In the genomic region with DNA sequence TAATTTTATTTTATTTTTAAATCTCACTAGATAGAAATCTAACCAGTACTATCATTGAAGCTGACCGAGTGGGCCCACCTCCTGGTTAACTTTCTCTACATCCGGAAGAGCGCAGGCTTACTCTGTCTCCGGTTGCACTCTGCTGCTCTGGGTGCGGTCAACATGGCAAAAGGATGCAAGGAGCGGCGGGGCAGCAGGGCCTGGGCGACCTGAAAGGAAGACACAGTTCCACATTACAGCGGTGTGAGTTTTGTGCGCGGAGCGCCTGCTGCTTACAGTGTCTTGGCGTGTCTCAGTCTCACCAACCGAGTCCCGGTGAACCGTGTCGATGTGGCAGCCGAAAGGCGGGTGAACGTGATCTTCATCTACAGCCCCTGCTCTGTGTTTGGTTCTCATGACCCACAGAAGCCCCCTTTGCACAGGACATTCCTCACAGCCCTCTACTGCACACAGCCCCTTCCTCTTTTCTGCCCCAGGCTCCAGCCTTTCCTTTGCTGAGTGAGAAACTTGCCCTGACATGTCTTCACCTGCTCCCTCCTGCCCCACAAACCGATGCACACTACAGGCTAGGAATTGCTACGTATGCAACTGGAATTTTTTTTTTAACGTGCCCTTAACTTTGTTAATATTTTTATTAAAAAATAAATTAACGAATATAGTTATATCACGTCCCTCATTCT, we compare ENCODE assay signal across 27 mouse cellular contexts. TPM values are rescaled to one million over a fixed set of nuclear protein-coding genes. Genes with fewer than 3 reads are reported as not detected.
DNase-seq lines count a peak whose midpoint lies in the region; ATAC-seq and TF ChIP-seq lines count a peak whose summit lies in the region.
"Had no signal": no experiment of that assay in that cellular context is flagged by ENCODE, and none has a peak within 500 bp of the region (broad histone marks: within the 10 kb centered on the region; RNA-seq: fewer than 3 reads in every experiment).

No protein-coding gene starts in this region.

- no peaks in the 10 kb centered on the region for H3K36me3 ChIP-seq in heart, embryonic 13.5 days
- H3K36me3 ChIP-seq in liver, embryonic 11.5 days (ENCODE audit: control insufficient read depth, insufficient read depth, low read length) = no peaks in the 10 kb centered on the region
- H3K36me3 ChIP-seq in liver, postnatal 0 days (replicated peaks; ENCODE audit: insufficient read depth, low read length) = no peaks in the 10 kb centered on the region
- no peaks in the 10 kb centered on the region for H3K36me3 ChIP-seq in ES-Bruce4 (ENCODE audit: control insufficient read depth, insufficient read depth, low read length, poor library complexity, severe bottlenecking)
- H3K36me3 ChIP-seq in hindbrain, postnatal 0 days (ENCODE audit: insufficient read depth, low read length) = no peaks in the 10 kb centered on the region
- H3K36me3 ChIP-seq: hindbrain, embryonic 10.5 days; neural tube, embryonic 13.5 days had no signal

- no peak for TF ChIP-seq EP300 in liver, postnatal 0 days (IDR thresholded peaks at IDR 0.05; ENCODE audit: low read depth)
- peak; percentile 59 for TF ChIP-seq EP300 in ES-Bruce4 (IDR thresholded peaks at IDR 0.05; ENCODE audit: insufficient read depth, low read depth, low read length)

- no peak for TF ChIP-seq CTCF in liver, postnatal 0 days (IDR thresholded peaks at IDR 0.05; ENCODE audit: low read depth)
- TF ChIP-seq CTCF in ES-Bruce4 (IDR thresholded peaks at IDR 0.05; ENCODE audit: low read depth, low read length) = no peak
- TF ChIP-seq CTCF in hindbrain, postnatal 0 days (IDR thresholded peaks at IDR 0.05; ENCODE audit: low read depth) = no peak

- H3K27ac ChIP-seq in heart, embryonic 13.5 days (replicated peaks) = no peak overlapping the region
- no peak overlapping the region for H3K27ac ChIP-seq in liver, embryonic 11.5 days (ENCODE audit: low read depth, low read length)
- no peak overlapping the region for H3K27ac ChIP-seq in liver, postnatal 0 days (ENCODE audit: low read depth)
- peak overlapping the region; percentile 66 for H3K27ac ChIP-seq in ES-Bruce4 (ENCODE audit: insufficient read depth, low read length)
- H3K27ac ChIP-seq in hindbrain, postnatal 0 days = no peak overlapping the region
- H3K27ac ChIP-seq: hindbrain, embryonic 10.5 days; layer of hippocampus, adult 2 months; neural tube, embryonic 13.5 days had no signal

- TF ChIP-seq POLR2A in ES-Bruce4 (IDR thresholded peaks at IDR 0.05; ENCODE audit: insufficient read depth, low read length) = peak; percentile 28

- H3K4me2 ChIP-seq in heart, embryonic 13.5 days = peak overlapping the region; percentile 15; the same call in 1 of the 2 replicates
- peak overlapping the region; percentile 27; the same call in 1 of the 2 replicates for H3K4me2 ChIP-seq in liver, embryonic 11.5 days
- H3K4me2 ChIP-seq in liver, postnatal 0 days (ENCODE audit: low read depth, low read length) = no peak overlapping the region
- no peak overlapping the region for H3K4me2 ChIP-seq in hindbrain, postnatal 0 days (ENCODE audit: low read depth, low read length)
- H3K4me2 ChIP-seq: neural tube, embryonic 13.5 days had no signal

- H3K4me3 ChIP-seq in heart, embryonic 13.5 days = no peak overlapping the region
- no peak overlapping the region for H3K4me3 ChIP-seq in liver, embryonic 11.5 days (ENCODE audit: low read depth, low read length)
- no peak overlapping the region for H3K4me3 ChIP-seq in liver, postnatal 0 days (ENCODE audit: low read depth, low read length)
- H3K4me3 ChIP-seq in ES-Bruce4 (ENCODE audit: low read depth, low read length) = peak overlapping the region; percentile 68
- H3K4me3 ChIP-seq in hindbrain, postnatal 0 days (ENCODE audit: low read length) = no peak overlapping the region
- H3K4me3 ChIP-seq: hindbrain, embryonic 10.5 days; layer of hippocampus, adult 2 months; neural tube, embryonic 13.5 days had no signal

- intact Hi-C loops in heart, postnatal 10 days (cut with DNase I) = no loop called here

- H3K4me1 ChIP-seq in heart, embryonic 13.5 days = no peaks in the 10 kb centered on the region
- no peaks in the 10 kb centered on the region for H3K4me1 ChIP-seq in liver, embryonic 11.5 days (replicated peaks; ENCODE audit: control insufficient read depth, insufficient read depth, low read length)
- peaks cover 2% of the 10 kb centered on the region; the same call in 1 of the 2 replicates for H3K4me1 ChIP-seq in liver, postnatal 0 days (ENCODE audit: insufficient read depth)
- peaks cover 3% of the 10 kb centered on the region for H3K4me1 ChIP-seq in ES-Bruce4 (ENCODE audit: control insufficient read depth, insufficient read depth, low read length)
- H3K4me1 ChIP-seq in hindbrain, postnatal 0 days (ENCODE audit: insufficient read depth, low read length) = no peaks in the 10 kb centered on the region

- no peaks in the 10 kb centered on the region for H3K9me3 ChIP-seq in heart, embryonic 13.5 days
- no peaks in the 10 kb centered on the region for H3K9me3 ChIP-seq in liver, embryonic 11.5 days (ENCODE audit: control insufficient read depth, low read length)
- no peaks in the 10 kb centered on the region for H3K9me3 ChIP-seq in liver, postnatal 0 days (ENCODE audit: low read length)
- no peaks in the 10 kb centered on the region for H3K9me3 ChIP-seq in ES-Bruce4 (replicated peaks; ENCODE audit: control insufficient read depth, insufficient read depth, low read length, poor library complexity, severe bottlenecking)
- H3K9me3 ChIP-seq in hindbrain, postnatal 0 days (ENCODE audit: low read length) = no peaks in the 10 kb centered on the region
- H3K9me3 ChIP-seq: hindbrain, embryonic 10.5 days; neural tube, embryonic 13.5 days had no signal

- H3K9ac ChIP-seq in heart, embryonic 13.5 days = no peak overlapping the region
- no peak overlapping the region for H3K9ac ChIP-seq in liver, embryonic 11.5 days (ENCODE audit: low read depth, low read length)
- H3K9ac ChIP-seq in liver, postnatal 0 days (replicated peaks) = no peak overlapping the region
- H3K9ac ChIP-seq in ES-Bruce4 (ENCODE audit: low read depth, poor library complexity, severe bottlenecking) = peak overlapping the region; percentile 54
- H3K9ac ChIP-seq in hindbrain, postnatal 0 days (replicated peaks; ENCODE audit: low read length) = no peak overlapping the region
- H3K9ac ChIP-seq: neural tube, embryonic 13.5 days had no signal

- no peak for ATAC-seq in heart, embryonic 13.5 days (ENCODE audit: extremely low read depth, insufficient number of reproducible peaks, low FRiP score, low TSS enrichment)
- ATAC-seq in liver, embryonic 11.5 days (replicated peaks; ENCODE audit: low FRiP score) = no peak
- ATAC-seq in liver, postnatal 0 days = no peak
- no peak for ATAC-seq in hindbrain, postnatal 0 days
- ATAC-seq: forebrain, embryonic 14.5 days had no signal

- no peaks in the 10 kb centered on the region for H3K27me3 ChIP-seq in heart, embryonic 13.5 days (replicated peaks)
- no peaks in the 10 kb centered on the region for H3K27me3 ChIP-seq in liver, embryonic 11.5 days (replicated peaks; ENCODE audit: control insufficient read depth, insufficient read depth, low read length)
- H3K27me3 ChIP-seq in liver, postnatal 0 days (ENCODE audit: insufficient read depth, low read length) = no peaks in the 10 kb centered on the region
- H3K27me3 ChIP-seq in ES-Bruce4 (ENCODE audit: control insufficient read depth, insufficient read depth, low read length, poor library complexity, severe bottlenecking) = no peaks in the 10 kb centered on the region
- H3K27me3 ChIP-seq in hindbrain, postnatal 0 days (ENCODE audit: insufficient read depth, low read length) = no peaks in the 10 kb centered on the region
- H3K27me3 ChIP-seq: neural tube, embryonic 13.5 days had no signal

- DNase-seq in heart, postnatal 10 days = no peak
- no peak for DNase-seq in liver, embryonic 11.5 days (ENCODE audit: low spot score)
- no peak for DNase-seq in liver, postnatal 0 days
- DNase-seq in MEL-GATA-1-ER (ENCODE audit: extremely low read depth, low read depth) = peak; percentile 26
- no peak for DNase-seq in cerebellum, adult 9-11 months
- DNase-seq in hindbrain, postnatal 0 days (ENCODE audit: low spot score) = no peak
- DNase-seq: B cell, adult 2 months; cerebellum, adult 18-20 months; cerebellum, postnatal 36 days; gastrocnemius, postnatal 10 days; heart, adult 18-20 months; kidney, postnatal 10 days; layer of hippocampus, postnatal 36 days; lung, adult 18-20 months; lung, postnatal 14 days; thymus, postnatal 25 days had no signal

- WGBS in heart, embryonic 13.5 days = 63% methylated on average over 25 of the region's 25 CpGs
- WGBS in liver, embryonic 11.5 days = 60% methylated on average over 25 of the region's 25 CpGs
- WGBS in liver, postnatal 0 days (ENCODE audit: insufficient replicate concordance) = 78% methylated on average over 25 of the region's 25 CpGs
- 78% methylated on average over 25 of the region's 25 CpGs for WGBS in hindbrain, postnatal 0 days

RNA-seq across cellular contexts. Expression of gene Cryga, which starts 6.7 kb away (rescaled TPM):
- polyA plus RNA-seq in heart, embryonic 13.5 days (2015; fragmentation: Nextera tagmentation; extraction: Ambion mirVana) = not detected in 2 replicates
- total RNA-seq in heart, postnatal 10 days (2021) = not detected
- not detected in 2 replicates for polyA plus RNA-seq in liver, embryonic 11.5 days (2014; fragmentation: Nextera tagmentation; extraction: Ambion mirVana)
- polyA plus RNA-seq in liver, postnatal 0 days (2015; fragmentation: Nextera tagmentation; extraction: Ambion mirVana) = not detected in 2 replicates
- not detected in 2 replicates for polyA plus RNA-seq in ES-Bruce4 (2011; ENCODE audit: insufficient read depth, insufficient read length, low read depth, missing spikeins)
- total RNA-seq in hindbrain, postnatal 0 days (2014; rRNA removed) = 1.9 and 5.4 TPM in 2 replicates
- polyA plus RNA-seq in hindbrain, postnatal 0 days (2015; fragmentation: Nextera tagmentation; extraction: Ambion mirVana) = 1.2 TPM in 2 replicates
- total RNA-seq: adrenal gland, adult 18-20 months; adrenal gland, postnatal 4 days; gastrocnemius, postnatal 10 days; heart, adult 18-20 months had no signal
- polyA plus RNA-seq: hindbrain, embryonic 10.5 days; limb, embryonic 14.5 days; neural tube, embryonic 13.5 days; small intestine, adult 2 months had no signal

RNA-seq across cellular contexts. Expression of gene Gm28845, which starts 9.5 kb away (rescaled TPM):
- not detected in 2 replicates for polyA plus RNA-seq in heart, embryonic 13.5 days (2015; fragmentation: Nextera tagmentation; extraction: Ambion mirVana)
- not detected for total RNA-seq in heart, postnatal 10 days (2021)
- polyA plus RNA-seq in liver, embryonic 11.5 days (2014; fragmentation: Nextera tagmentation; extraction: Ambion mirVana) = not detected in 2 replicates
- polyA plus RNA-seq in liver, postnatal 0 days (2015; fragmentation: Nextera tagmentation; extraction: Ambion mirVana) = not detected in 2 replicates
- polyA plus RNA-seq in ES-Bruce4 (2011; ENCODE audit: insufficient read depth, insufficient read length, low read depth, missing spikeins) = not detected in 2 replicates
- total RNA-seq in hindbrain, postnatal 0 days (2014; rRNA removed) = 2.6 TPM in 1 of 2 replicates, not detected in the other
- 0.64 and 0.74 TPM in 2 replicates for polyA plus RNA-seq in hindbrain, postnatal 0 days (2015; fragmentation: Nextera tagmentation; extraction: Ambion mirVana)
- total RNA-seq: adrenal gland, adult 18-20 months; adrenal gland, postnatal 4 days; gastrocnemius, postnatal 10 days; heart, adult 18-20 months; layer of hippocampus, postnatal 36 days had no signal
- polyA plus RNA-seq: forebrain, embryonic 14.5 days; hindbrain, embryonic 10.5 days; limb, embryonic 14.5 days; neural tube, embryonic 13.5 days; small intestine, adult 2 months had no signal

RNA-seq across cellular contexts. Expression of gene D630023F18Rik, which starts 13.1 kb away (rescaled TPM):
- 0.16 and 0.29 TPM in 2 replicates for polyA plus RNA-seq in heart, embryonic 13.5 days (2015; fragmentation: Nextera tagmentation; extraction: Ambion mirVana)
- total RNA-seq in heart, postnatal 10 days (2021) = not detected
- 0.32 and 0.49 TPM in 2 replicates for polyA plus RNA-seq in liver, embryonic 11.5 days (2014; fragmentation: Nextera tagmentation; extraction: Ambion mirVana)
- 0.12 and 0.19 TPM in 2 replicates for polyA plus RNA-seq in liver, postnatal 0 days (2015; fragmentation: Nextera tagmentation; extraction: Ambion mirVana)
- polyA plus RNA-seq in ES-Bruce4 (2011; ENCODE audit: insufficient read depth, insufficient read length, low read depth, missing spikeins) = 7.2 and 9.9 TPM in 2 replicates
- total RNA-seq in hindbrain, postnatal 0 days (2014; rRNA removed) = 4.8 and 5.0 TPM in 2 replicates
- polyA plus RNA-seq in hindbrain, postnatal 0 days (2015; fragmentation: Nextera tagmentation; extraction: Ambion mirVana) = 8.6 and 10.0 TPM in 2 replicates
- total RNA-seq: gastrocnemius, postnatal 10 days; heart, adult 18-20 months had no signal
- polyA plus RNA-seq: small intestine, adult 2 months had no signal

RNA-seq across cellular contexts. Expression of gene Crygb, which starts 27.8 kb away (rescaled TPM):
- polyA plus RNA-seq in heart, embryonic 13.5 days (2015; fragmentation: Nextera tagmentation; extraction: Ambion mirVana) = 0.83 and 1.1 TPM in 2 replicates
- not detected for total RNA-seq in heart, postnatal 10 days (2021)
- polyA plus RNA-seq in liver, embryonic 11.5 days (2014; fragmentation: Nextera tagmentation; extraction: Ambion mirVana) = not detected in 2 replicates
- polyA plus RNA-seq in liver, postnatal 0 days (2015; fragmentation: Nextera tagmentation; extraction: Ambion mirVana) = not detected in 2 replicates
- polyA plus RNA-seq in ES-Bruce4 (2011; ENCODE audit: insufficient read depth, insufficient read length, low read depth, missing spikeins) = not detected in 2 replicates
- total RNA-seq in hindbrain, postnatal 0 days (2014; rRNA removed) = not detected in 2 replicates
- 0.40 TPM in 1 of 2 replicates, not detected in the other for polyA plus RNA-seq in hindbrain, postnatal 0 days (2015; fragmentation: Nextera tagmentation; extraction: Ambion mirVana)
- total RNA-seq: adrenal gland, adult 18-20 months; adrenal gland, postnatal 4 days; gastrocnemius, postnatal 10 days; heart, adult 18-20 months; layer of hippocampus, adult 2 months; layer of hippocampus, postnatal 36 days; left cerebral cortex, postnatal 25 days had no signal
- polyA plus RNA-seq: forebrain, embryonic 14.5 days; hindbrain, embryonic 10.5 days; small intestine, adult 2 months had no signal

RNA-seq across cellular contexts. Expression of gene Crygc, which starts 36.4 kb away (rescaled TPM):
- polyA plus RNA-seq in heart, embryonic 13.5 days (2015; fragmentation: Nextera tagmentation; extraction: Ambion mirVana) = not detected in 2 replicates
- total RNA-seq in heart, postnatal 10 days (2021) = not detected
- not detected in 2 replicates for polyA plus RNA-seq in liver, embryonic 11.5 days (2014; fragmentation: Nextera tagmentation; extraction: Ambion mirVana)
- polyA plus RNA-seq in liver, postnatal 0 days (2015; fragmentation: Nextera tagmentation; extraction: Ambion mirVana) = not detected in 2 replicates
- polyA plus RNA-seq in ES-Bruce4 (2011; ENCODE audit: insufficient read depth, insufficient read length, low read depth, missing spikeins) = not detected in 2 replicates
- total RNA-seq in hindbrain, postnatal 0 days (2014; rRNA removed) = not detected in 2 replicates
- polyA plus RNA-seq in hindbrain, postnatal 0 days (2015; fragmentation: Nextera tagmentation; extraction: Ambion mirVana) = not detected in 2 replicates
- total RNA-seq: adrenal gland, adult 18-20 months; adrenal gland, postnatal 4 days; gastrocnemius, postnatal 10 days; heart, adult 18-20 months; layer of hippocampus, adult 2 months; layer of hippocampus, postnatal 36 days; left cerebral cortex, postnatal 25 days had no signal
- polyA plus RNA-seq: forebrain, embryonic 14.5 days; limb, embryonic 14.5 days; neural tube, embryonic 13.5 days; small intestine, adult 2 months had no signal

Comparison
In these comparisons a context has a peak if more than half of its experiments do, and no peak if none do; other contexts are left out.
1. H3K4me2 ChIP-seq: peak in heart, embryonic 13.5 days (single experiment) and liver, embryonic 11.5 days (single experiment); none in liver, postnatal 0 days (single experiment) and hindbrain, postnatal 0 days (single experiment).